Mouse (Mus musculus): ENCODE measurements at regions not wholly inside any gene's neighbourhood (a gene's known extent, or its start where the extent isn't known, plus 50 kb on each side); places are given as distances from the start of the nearest gene placed in this dataset.

DNA sequence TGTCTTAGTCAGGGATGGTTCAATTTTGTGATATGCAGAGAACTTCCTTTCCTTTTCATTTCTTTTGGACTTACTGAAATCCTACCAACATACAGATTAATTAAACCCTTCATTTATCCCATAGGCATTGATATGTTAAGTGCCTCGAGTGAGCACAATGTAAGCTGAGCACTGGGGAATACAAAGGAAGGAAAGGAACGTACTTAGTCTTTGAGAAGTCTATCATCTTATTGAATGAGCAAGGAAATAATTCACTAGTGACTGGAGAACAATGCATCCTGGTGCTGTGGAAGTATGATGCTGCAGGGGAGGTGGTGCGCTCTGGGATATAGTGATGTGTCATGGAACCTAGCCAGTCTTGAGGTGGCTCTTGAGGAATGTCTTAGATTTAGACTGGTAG, 204.9 kb upstream of the Ubash3b start:
- Histone ChIP-seq H3K27me3 (replicated peaks; ENCODE audit: control insufficient read depth, insufficient read depth, low read length) (no peaks in the 10 kb centered on the region), H3K4me1 (ENCODE audit: control insufficient read depth, insufficient read depth, low read length) (no peaks in the 10 kb centered on the region), H3K4me3 (ENCODE audit: insufficient read depth, low read depth, low read length) (no peak overlapping the region), H3K27ac (ENCODE audit: insufficient read depth, low read depth, low read length) (no peak overlapping the region), H3K36me3 (ENCODE audit: control insufficient read depth, insufficient read depth, low read length) (no peaks in the 10 kb centered on the region)
- TF ChIP-seq POLR2A (IDR thresholded peaks at IDR 0.05; ENCODE audit: low read depth, low read length) = no peak
- TF ChIP-seq CTCF (conservative IDR thresholded peaks at IDR 0.05; ENCODE audit: insufficient read depth, insufficient read length, low read depth, low read length) = no peak
- DNase-seq = no peak
- WGBS = 73% methylated on average over 3 of the region's 3 CpGs

GRCm38 (mm10) chr9:41365251-41365650, 203.8 kb upstream of the Ubash3b start:
- Histone ChIP-seq H3K27me3 (replicated peaks; ENCODE audit: control insufficient read depth, insufficient read depth, low read length) (no peaks in the 10 kb centered on the region), H3K4me1 (ENCODE audit: control insufficient read depth, insufficient read depth, low read length) (no peaks in the 10 kb centered on the region), H3K4me3 (ENCODE audit: insufficient read depth, low read depth, low read length) (no peak overlapping the region), H3K27ac (ENCODE audit: insufficient read depth, low read depth, low read length) (no peak overlapping the region), H3K36me3 (ENCODE audit: control insufficient read depth, insufficient read depth, low read length) (no peaks in the 10 kb centered on the region)
- TF ChIP-seq CTCF (conservative IDR thresholded peaks at IDR 0.05; ENCODE audit: insufficient read depth, insufficient read length, low read depth, low read length) (no peak), POLR2A (IDR thresholded peaks at IDR 0.05; ENCODE audit: low read depth, low read length) (no peak)
- no peak for DNase-seq
- WGBS = 33% methylated on average over 5 of the region's 5 CpGs

- 64% methylated on average over 6 of the region's 6 CpGs for WGBS
- DNase-seq = no peak
- TF ChIP-seq POLR2A (IDR thresholded peaks at IDR 0.05; ENCODE audit: low read depth, low read length) (no peak), CTCF (conservative IDR thresholded peaks at IDR 0.05; ENCODE audit: insufficient read depth, insufficient read length, low read depth, low read length) (no peak)
- no peaks in the 10 kb centered on the region for H3K36me3 ChIP-seq (ENCODE audit: control insufficient read depth, insufficient read depth, low read length)
- H3K27me3 ChIP-seq (replicated peaks; ENCODE audit: control insufficient read depth, insufficient read depth, low read length) = no peaks in the 10 kb centered on the region
- no peaks in the 10 kb centered on the region for H3K4me1 ChIP-seq (ENCODE audit: control insufficient read depth, insufficient read depth, low read length)
- H3K4me3 ChIP-seq (ENCODE audit: insufficient read depth, low read depth, low read length) = no peak overlapping the region
- H3K27ac ChIP-seq (ENCODE audit: insufficient read depth, low read depth, low read length) = no peak overlapping the region
Observed at GRCm38 (mm10) chr9:41364442-41365250, 203.1 kb upstream of the Ubash3b start.

GRCm38 (mm10) chr9:41360356-41360755, 198.9 kb upstream of the Ubash3b start:
- no peaks in the 10 kb centered on the region for H3K36me3 ChIP-seq (ENCODE audit: control insufficient read depth, insufficient read depth, low read length)
- H3K4me3 ChIP-seq (ENCODE audit: insufficient read depth, low read depth, low read length) = no peak overlapping the region
- H3K4me1 ChIP-seq (ENCODE audit: control insufficient read depth, insufficient read depth, low read length) = no peaks in the 10 kb centered on the region
- H3K27me3 ChIP-seq (replicated peaks; ENCODE audit: control insufficient read depth, insufficient read depth, low read length) = no peaks in the 10 kb centered on the region
- WGBS = 88% methylated on average over 5 of the region's 5 CpGs
- DNase-seq = no peak
- TF ChIP-seq POLR2A (IDR thresholded peaks at IDR 0.05; ENCODE audit: low read depth, low read length) (no peak), CTCF (conservative IDR thresholded peaks at IDR 0.05; ENCODE audit: insufficient read depth, insufficient read length, low read depth, low read length) (no peak)
- no peak overlapping the region for H3K27ac ChIP-seq (ENCODE audit: insufficient read depth, low read depth, low read length)

DNA sequence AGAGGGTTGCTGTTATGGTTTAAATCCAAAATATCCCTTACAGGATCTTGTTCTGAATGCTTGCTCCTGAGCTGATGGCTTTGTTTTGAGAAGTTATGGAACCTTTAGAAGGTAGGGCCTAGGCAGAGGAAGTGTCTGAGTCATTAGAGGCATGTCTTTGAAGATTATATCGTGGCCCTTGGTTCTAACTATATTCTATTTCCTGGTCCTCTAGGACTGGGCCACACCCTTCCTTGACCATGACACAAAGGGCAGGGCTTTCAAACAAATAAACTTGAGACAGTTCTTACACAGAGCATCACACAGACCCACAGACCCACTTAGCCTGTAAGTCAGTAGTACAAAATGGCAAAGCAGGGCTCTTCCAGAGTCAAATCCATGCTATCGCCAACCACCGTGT, 197.8 kb upstream of the Ubash3b start:
- WGBS = 88% methylated on average over 3 of the region's 3 CpGs
- DNase-seq = no peak
- no peaks in the 10 kb centered on the region for H3K4me1 ChIP-seq (ENCODE audit: control insufficient read depth, insufficient read depth, low read length)
- H3K27me3 ChIP-seq (replicated peaks; ENCODE audit: control insufficient read depth, insufficient read depth, low read length) = no peaks in the 10 kb centered on the region
- no peaks in the 10 kb centered on the region for H3K36me3 ChIP-seq (ENCODE audit: control insufficient read depth, insufficient read depth, low read length)
- H3K4me3 ChIP-seq (ENCODE audit: insufficient read depth, low read depth, low read length) = no peak overlapping the region
- no peak for TF ChIP-seq CTCF (conservative IDR thresholded peaks at IDR 0.05; ENCODE audit: insufficient read depth, insufficient read length, low read depth, low read length)
- no peak for TF ChIP-seq POLR2A (IDR thresholded peaks at IDR 0.05; ENCODE audit: low read depth, low read length)
- H3K27ac ChIP-seq (ENCODE audit: insufficient read depth, low read depth, low read length) = no peak overlapping the region

GRCm38 (mm10) chr9:41345338-41345737, 183.8 kb upstream of the Ubash3b start:
- DNase-seq = no peak
- no peak overlapping the region for H3K27ac ChIP-seq (ENCODE audit: insufficient read depth, low read depth, low read length)
- H3K4me1 ChIP-seq (ENCODE audit: control insufficient read depth, insufficient read depth, low read length) = no peaks in the 10 kb centered on the region
- H3K27me3 ChIP-seq (replicated peaks; ENCODE audit: control insufficient read depth, insufficient read depth, low read length) = no peaks in the 10 kb centered on the region
- no peaks in the 10 kb centered on the region for H3K36me3 ChIP-seq (ENCODE audit: control insufficient read depth, insufficient read depth, low read length)
- no peak for TF ChIP-seq POLR2A (IDR thresholded peaks at IDR 0.05; ENCODE audit: low read depth, low read length)
- TF ChIP-seq CTCF (conservative IDR thresholded peaks at IDR 0.05; ENCODE audit: insufficient read depth, insufficient read length, low read depth, low read length) = no peak
- no peak overlapping the region for H3K4me3 ChIP-seq (ENCODE audit: insufficient read depth, low read depth, low read length)
- 77% methylated on average over 2 of the region's 2 CpGs for WGBS

DNA sequence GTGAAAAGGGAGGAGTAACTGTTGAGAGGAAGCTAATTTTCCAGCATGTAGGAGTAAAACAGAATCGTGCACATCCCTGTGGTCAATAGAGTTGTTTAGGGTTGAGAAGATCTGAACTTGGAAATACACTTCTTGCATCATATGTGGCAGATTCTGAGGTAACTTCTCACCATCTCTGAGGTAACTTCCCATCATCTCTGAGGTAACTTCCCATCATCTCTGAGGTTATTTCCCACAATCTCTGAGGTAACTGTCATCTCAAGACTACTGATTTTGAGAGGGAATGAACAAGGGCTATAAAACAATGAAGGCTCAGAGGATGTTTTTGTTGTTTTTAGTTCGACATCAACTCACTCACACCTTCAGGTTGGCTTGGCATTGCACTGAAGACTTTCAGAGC, 175.9 kb upstream of the Ubash3b start:
- Histone ChIP-seq H3K27me3 (replicated peaks; ENCODE audit: control insufficient read depth, insufficient read depth, low read length) (no peaks in the 10 kb centered on the region), H3K27ac (ENCODE audit: insufficient read depth, low read depth, low read length) (no peak overlapping the region)
- WGBS = 69% methylated on average over 2 of the region's 2 CpGs

More for the DNA sequence above, 175.9 kb upstream of the Ubash3b start:
- no peak for TF ChIP-seq CTCF (conservative IDR thresholded peaks at IDR 0.05; ENCODE audit: insufficient read depth, insufficient read length, low read depth, low read length)
- no peak for TF ChIP-seq POLR2A (IDR thresholded peaks at IDR 0.05; ENCODE audit: low read depth, low read length)
- Histone ChIP-seq H3K36me3 (ENCODE audit: control insufficient read depth, insufficient read depth, low read length) (no peaks in the 10 kb centered on the region), H3K4me3 (ENCODE audit: insufficient read depth, low read depth, low read length) (no peak overlapping the region), H3K4me1 (ENCODE audit: control insufficient read depth, insufficient read depth, low read length) (no peaks in the 10 kb centered on the region)
- DNase-seq = no peak
